Mouse (Mus musculus) left cerebral cortex, adult 8-10 months (tissue): ENCODE measurements around the gene Cmip. TPM values are rescaled to one million over a fixed set of nuclear protein-coding genes. Genes with fewer than 3 reads are reported as not detected.

Experiments
- DNase-seq, 2 experiments: peaks; one replicate each; pipeline ENCODE4 v3.0.0; 2022; ENCODE audit warnings: low spot score in 2 of 2
- microRNA-seq, 2 experiments: library from miRNA; unstranded; fragments of <30 nt; microRNA quantifications; one replicate each; pipeline ENCODE4 v1.2.0; 2022
- total RNA-seq, 4 experiments: library from RNA; stranded (reverse); gene quantifications; 2 replicates each; pipeline ENCODE4 v1.2.4; 2022

Gene Cmip
- total RNA-seq, 4 experiments from 2014 or later: 268 to 292 (median 275) TPM

DNA sequence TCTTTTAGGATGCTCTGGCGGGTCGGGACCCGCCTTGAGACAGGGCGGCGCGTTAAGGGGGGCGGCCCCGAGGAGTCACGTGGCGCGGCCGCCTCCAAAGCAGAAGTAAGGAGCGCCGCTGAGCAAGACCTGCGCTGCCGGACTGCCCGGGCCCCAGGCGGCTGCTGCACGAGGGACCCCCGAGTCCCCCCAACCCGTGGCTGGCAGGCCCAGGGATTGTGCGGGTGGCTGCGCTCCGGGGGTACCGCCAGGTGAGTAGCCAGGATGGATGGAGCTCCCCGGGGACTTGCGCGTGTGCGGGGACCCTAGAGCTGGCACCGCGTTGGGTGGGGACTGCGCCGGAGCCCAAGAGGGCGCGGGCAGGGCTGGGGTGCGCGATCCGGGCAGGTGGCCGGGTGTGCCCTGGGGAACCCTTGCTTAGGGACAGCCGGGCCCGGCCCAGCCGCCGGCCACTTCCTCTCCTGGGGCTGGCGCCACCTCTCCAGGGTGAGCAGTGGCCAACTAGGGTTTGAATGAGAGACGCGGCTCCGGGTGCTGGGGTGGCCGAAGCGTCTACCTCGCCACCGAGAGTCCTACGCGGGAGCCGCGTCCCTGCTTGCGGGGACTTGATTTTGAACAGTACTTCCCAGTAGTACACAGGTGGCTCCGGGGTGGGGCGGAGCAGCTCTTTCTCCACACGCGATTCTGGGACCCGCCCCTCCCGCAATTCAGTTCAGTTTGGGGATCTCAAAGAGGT lies 241.5 kb downstream of the Cmip start, which contains the start of gene Plcg2:
Gene Plcg2 (plus strand): TSS at position 113 of the 736 bp plus-strand sequence.
- DNase-seq: no peak

DNA sequence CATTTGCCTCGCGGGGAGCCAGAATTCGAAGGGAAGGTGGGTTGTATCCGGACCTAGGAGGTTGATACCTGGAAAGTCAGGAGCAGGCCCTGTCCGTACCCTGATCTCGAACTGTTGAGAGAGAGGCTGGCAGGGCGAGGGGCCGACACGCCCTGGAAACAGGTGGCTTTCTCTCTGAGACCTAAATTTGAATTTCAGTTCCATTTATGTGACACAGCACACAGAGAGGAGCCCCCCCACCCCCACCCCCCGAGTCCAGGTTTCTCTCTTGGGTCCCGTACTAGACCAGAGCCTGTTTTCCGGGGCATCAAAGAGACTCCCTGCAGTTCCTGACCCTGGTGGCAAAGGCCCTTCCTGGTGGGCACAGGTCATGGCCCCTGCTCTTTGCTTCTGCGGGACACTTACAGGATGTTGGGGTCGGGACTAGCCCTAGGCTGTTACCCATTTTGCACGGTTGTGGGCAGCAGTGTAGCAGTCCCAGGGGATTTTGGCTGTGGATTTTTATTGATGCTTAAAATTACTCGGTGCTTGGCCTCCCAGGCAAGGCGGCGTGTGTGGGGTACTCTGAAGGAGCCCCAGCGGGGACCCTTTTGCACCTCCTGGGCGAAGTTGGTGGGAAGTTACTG lies 242.2 kb downstream of the Cmip start:
- no peak for DNase-seq

DNA sequence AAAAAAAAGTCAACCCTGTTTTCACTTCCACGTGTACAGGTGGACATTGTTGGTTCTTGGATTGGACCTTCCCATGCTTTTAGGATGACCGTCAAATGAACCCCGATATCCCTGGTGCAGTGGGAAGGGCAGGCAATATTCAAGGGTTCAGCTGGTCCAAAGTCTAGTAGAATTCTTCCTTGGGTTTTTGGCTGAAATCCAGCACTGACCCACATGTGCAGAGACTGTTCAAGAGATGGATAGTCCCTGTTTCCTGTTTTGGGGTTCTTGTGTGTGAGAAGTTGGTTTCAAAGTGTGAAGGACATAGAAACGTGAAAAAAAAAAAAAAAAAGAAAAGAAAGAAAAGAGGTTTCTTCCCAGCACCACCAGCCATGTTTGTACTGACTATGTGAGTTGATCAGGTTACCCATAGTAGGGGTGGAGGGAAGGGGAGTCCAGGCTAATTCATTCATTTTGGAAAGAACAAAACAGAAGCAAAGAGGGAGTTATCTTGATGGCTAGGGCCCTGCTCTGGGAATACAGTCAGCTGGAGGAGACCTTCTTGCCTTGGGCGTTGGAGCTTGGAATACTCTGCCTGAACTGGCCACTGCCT lies 243.5 kb downstream of the Cmip start:
- DNase-seq: no peak

DNA sequence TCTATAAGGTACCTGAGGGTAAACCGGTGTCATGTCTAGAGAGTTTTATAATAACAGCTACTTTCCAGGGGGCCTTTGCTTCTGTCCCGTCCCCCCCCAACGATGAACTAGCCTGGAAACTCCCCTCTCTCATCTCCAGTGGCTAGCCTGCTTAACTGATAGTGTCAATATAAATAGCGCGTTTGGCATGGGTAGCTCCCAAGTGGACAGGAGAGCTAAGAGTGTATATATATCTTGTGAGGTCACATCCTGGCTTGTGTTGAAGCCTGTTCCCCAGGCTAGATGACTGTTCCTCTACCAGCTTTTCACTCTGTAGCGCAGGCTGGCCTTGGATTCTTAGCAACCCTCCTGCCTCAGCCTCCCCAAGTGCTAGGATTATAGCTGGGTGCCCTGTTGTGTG lies 244.5 kb downstream of the Cmip start:
- DNase-seq: no peak

DNA sequence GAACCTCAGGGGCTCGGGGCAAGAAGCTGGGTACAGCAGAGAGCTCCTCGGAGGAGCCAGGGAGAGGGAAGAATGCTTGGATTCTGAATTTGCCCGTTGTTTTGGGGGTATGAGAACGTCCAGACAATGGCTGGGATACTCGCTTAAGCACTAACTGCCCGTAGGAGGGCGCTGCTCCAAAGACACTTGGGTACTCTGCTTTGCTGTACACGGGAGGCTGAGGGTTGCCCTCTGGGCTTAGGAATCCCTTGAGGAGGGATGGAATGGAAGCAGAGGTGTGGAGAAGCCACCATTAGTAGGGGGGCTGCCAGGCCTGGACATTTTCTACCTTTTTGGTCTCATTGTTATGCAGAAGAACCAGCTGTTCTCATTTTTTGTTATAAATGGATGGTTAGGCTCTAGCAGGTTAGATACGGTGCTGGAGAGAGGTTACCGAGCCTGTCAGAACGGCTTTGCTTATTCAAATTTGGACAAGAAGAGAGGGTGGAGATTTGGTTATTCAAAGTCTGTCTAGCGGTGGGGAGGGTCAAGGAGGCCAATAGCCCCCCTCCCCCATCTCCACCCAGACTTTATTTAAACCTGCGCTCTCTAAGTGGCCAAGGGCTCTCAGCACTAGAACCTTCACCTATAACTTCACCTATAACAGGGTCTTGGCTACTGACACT lies 246.7 kb downstream of the Cmip start:
- no peak for DNase-seq

DNA sequence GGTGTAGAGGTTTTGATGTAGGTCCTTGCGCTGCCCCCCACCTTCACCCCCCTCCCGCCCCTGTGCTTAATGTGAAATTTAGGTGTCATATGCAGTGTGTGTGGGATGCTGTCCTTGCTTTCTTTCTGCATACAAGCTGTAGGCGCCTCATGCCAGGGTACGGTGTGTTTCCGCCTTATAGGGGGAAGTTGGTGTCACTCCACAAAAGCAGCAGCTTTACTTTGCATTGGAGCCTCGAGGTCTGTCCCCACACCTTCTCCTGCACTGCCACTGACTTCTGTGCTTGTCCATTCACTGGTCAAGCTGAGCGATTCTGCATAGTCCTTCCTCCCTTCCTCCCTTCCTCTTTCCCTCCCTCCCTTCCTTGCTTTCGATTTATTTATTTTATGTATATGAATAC lies 250.8 kb downstream of the Cmip start:
- DNase-seq: no peak

Small RNAs within 50 kb of the gene (microRNA-seq; reads per million reads assigned to microRNA genes)
- gene Mir7077 (0.63 to 1.3 reads per million in 2 experiments), gene Mir7078 (0 to 0.44 reads per million in 2 experiments)

Other genes starting within 250 kb of the Cmip start
- gene Pkd1l2, start 174.6 kb upstream of the Cmip start, total RNA-seq: under 1 TPM; 0.07 to 0.23 (median 0.09) TPM
- not detected for gene Bco1, start 161.2 kb upstream of the Cmip start, total RNA-seq
- 10 to 100 TPM; 17.0 to 18.2 (median 17.5) TPM for gene Gan, start 98.9 kb upstream of the Cmip start, total RNA-seq
- 1 to 10 TPM; 2.8 to 5.6 (median 4.7) TPM for gene Plcg2, start 241.2 kb downstream of the Cmip start, total RNA-seq